Mouse (Mus musculus) adrenal gland, postnatal 36 days (tissue): Measurements from ENCODE around the gene Cep170b. TPM values are rescaled to one million over a fixed set of nuclear protein-coding genes. Genes with fewer than 3 reads are reported as not detected.

Experiments used
- DNase-seq, 2 experiments: peaks; one replicate each; pipeline ENCODE4 v3.0.0; 2021; ENCODE audit warnings: mixed read lengths in 1 of 2
- microRNA-seq: library from miRNA; unstranded; fragments of <30 nt; microRNA quantifications from one replicate; pipeline ENCODE4 v1.2.0, GENCODE M21; 2021
- total RNA-seq, 2 experiments: library from RNA; stranded (reverse); gene quantifications; 2 replicates each; pipeline ENCODE4 v1.2.3; 2021

Gene Cep170b
- total RNA-seq, 2 experiments from 2014 or later, result 41.5 to 48.8 TPM

GRCm38 (mm10) chr12:112764141-112764540 is 43.9 kb downstream of the Cep170b start:
- DNase-seq, result peak; percentile 72 to 84

DNA sequence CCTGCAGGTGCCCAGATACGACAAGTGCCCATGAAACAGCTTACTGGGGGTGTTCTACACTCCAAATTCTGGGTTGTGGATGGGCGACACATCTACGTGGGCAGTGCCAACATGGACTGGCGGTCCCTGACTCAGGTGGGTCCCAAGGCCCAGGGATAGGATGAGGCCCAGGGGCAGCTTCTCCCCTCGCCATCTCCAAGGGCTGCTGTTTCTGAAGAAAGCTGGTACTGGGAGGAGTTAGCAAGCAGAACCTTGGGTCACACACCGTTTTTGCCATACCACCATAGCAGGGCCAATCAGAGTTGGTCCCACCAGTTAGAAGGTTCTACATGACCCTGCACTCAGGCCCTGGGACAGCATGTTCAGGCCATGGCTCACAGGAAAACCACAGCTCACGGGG is 44.7 kb downstream of the Cep170b start:
- no peak for DNase-seq

DNA sequence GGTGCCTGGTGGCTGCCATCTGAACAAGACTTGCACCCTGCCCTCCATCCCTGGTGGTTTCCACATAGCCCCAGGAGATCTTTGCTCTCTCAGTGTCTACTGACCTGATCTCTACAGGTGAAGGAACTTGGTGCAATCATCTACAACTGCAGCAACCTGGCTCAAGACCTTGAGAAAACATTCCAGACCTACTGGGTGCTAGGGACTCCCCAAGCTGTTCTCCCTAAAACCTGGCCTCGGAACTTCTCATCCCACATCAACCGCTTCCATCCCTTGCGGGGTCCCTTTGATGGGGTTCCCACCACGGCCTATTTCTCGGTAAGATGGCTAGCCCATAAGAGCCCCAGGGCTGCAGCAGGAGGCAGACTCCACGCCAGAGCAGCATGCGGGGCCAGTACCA is 46.3 kb downstream of the Cep170b start:
- DNase-seq, result no peak

- no peak for DNase-seq
Observed at GRCm38 (mm10) chr12:112767036-112767890, 47.0 kb downstream of the Cep170b start.

DNA sequence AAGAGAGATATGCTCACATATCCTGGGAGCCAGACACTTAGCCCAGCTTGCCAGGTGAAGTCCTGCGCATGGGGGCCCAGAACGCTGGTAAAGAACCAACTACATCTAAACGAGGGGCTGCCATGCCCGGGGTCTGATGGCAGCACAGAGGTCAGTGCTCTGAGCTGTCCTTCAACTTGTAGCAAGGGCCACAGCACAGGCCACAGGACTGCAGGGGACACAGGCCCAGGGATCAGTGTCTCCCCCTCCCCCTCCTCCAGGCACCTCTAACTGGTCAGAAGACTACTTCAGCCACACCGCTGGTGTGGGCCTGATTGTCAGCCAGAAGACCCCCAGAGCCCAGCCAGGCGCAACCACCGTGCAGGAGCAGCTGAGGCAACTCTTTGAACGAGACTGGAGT is 47.9 kb downstream of the Cep170b start:
- no peak for DNase-seq

DNA sequence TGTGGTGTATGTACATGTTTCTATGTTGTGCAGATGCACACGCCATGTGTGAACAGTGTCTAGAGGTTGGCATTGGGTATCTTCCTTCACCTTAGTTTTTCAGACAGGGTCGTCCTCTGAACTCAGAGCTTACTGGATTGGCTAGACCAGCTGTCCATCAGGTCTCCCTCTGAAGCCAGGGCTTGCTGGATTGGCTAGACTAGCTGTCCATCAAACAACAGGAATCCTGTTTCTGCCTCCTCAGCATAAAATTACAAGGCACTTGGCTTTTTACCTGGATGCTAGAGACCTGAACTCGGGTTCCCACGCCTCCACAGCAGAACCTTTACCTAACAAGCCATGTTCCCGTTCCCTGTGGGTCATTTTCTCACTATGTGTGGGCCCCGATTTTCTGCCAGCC is 48.8 kb downstream of the Cep170b start:
- DNase-seq, result no peak

GRCm38 (mm10) chr12:112769751-112770150 is 49.5 kb downstream of the Cep170b start:
- DNase-seq, result no peak

DNA sequence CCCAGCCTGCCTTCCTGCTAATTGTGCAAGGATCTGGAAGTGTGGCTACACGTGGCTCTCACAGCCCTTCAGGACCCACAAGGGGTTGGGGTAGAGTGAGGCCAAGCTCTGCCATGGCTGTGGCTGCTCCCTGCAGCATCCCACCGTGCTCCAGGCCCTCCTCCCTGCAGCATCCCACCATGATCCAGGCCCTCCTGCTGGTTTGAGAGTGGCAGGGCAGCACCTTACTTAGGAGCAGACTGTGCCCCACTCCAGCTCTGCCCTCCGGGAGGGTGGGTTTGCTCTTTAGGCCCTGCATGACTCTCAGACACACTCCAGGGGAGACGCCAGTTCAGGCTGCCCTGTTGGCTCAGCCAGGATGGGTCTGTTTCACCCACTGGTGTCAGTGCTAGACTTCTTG is 50.1 kb downstream of the Cep170b start:
- DNase-seq, result no peak

DNA sequence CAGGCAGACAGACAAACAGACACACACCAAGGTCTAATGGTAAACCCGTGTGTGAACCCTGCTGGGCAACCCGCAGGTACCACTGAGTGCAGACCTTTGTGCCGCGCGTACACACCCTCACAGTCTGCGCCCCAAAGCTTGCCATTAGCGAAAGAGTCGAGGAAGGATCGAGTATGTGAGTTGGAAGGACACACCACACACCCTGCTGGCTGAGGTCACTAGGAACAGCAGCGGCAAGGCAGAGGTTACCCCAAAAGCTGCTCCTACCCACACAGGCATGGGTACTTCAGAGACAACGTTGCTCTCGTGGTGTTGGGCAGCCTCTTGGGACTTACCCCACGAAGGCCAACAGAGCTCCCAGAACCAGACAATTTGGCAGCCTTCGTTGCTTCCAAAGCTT is 52.1 kb downstream of the Cep170b start:
- DNase-seq, result no peak

DNA sequence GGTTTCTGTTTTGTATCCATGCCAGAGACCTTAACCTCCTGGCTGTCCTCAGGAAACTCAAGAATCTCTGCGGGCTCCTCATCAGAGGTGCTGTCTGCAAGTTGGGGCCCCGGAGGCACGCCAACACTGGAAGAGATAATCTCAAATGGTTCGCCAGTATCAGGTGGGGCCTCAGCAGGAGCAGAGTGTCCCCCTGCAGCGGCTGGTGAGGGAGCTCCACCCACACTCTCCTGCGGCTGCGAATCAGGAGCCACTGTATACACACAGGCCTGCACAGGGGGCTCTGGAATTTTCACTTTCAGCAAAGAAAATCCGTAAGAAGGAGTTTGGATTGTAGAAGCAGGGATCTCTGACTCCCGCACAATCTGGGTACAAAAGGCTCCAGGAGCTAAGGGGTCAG is 53.1 kb downstream of the Cep170b start:
- DNase-seq, result no peak

GRCm38 (mm10) chr12:112774026-112774425 is 53.8 kb downstream of the Cep170b start:
- DNase-seq, result no peak

DNA sequence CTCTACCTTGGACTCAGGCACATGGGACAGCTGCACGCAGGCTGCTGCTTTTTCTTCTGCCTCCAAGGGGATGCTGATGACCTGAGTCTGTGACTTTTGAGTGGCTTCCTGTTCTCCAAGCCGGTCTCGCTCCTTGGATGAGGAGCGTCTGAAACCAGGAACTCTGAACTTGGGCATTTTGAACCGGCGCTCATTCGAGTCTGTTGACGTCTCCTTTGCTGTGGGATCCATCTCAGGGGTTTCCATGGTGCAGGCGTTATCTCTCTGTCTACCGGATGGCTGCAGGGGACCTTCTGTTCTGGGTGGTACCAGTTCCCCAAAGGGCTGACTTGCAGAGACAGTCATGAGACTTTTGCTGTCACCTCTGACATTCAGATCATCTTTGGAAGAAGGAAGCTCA is 54.2 kb downstream of the Cep170b start:
- DNase-seq, result no peak

DNA sequence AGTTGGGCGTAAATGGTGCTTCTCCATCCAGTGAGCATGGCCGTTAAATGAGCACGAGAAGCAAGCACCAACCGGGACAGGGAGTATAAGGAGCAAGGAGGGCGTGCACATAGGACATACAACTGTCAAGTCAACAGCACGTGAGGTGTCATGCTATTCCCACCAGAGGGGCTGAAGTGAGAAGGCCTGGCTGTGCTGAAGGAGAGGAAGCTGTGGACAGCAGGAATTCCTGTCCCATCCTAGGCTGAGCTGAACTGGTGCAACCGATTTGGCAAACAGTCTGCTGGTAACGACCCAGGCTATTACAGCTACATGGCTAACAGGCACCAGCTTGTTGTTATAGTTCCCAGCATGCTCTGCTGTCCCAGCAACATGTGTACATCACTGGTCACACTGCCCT is 70.8 kb downstream of the Cep170b start:
- DNase-seq, result no peak

DNA sequence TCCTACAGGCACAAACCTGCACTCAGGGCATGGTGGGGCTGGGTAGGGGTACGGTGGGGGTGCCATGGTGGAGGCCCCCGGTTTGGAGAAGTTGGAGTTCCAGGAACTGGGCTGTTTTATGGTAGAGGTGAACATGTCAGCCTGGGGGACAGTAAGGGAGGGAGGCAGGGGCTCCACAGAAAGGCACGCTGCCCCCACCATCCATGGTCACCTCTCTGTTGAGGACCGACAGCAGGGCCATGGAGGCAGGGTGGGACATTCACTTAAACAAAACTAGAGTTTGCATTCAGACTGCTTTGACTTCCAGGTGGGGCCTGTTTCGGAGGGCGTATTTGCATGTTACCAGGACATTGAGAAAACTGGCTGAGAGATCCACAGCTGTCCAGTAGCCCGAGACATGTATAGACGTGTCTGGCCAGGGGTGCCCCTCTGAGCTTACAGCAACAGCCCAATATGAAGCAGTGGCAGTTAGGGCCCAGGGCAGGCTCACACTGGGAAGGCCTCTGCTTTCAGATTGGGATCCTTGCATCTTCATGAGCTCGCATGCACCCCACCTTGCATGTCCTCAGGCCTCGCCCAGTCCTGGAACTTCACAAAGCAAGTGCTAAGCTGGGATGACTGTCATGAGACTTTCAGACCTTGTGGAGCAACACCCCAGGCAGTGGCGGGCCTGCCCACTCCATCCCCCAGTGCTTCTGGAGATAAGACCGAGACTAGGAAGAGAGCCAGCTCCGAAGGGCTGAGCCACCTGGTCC is 73.5 kb downstream of the Cep170b start:
- peak; percentile 71 to 77 for DNase-seq

DNA sequence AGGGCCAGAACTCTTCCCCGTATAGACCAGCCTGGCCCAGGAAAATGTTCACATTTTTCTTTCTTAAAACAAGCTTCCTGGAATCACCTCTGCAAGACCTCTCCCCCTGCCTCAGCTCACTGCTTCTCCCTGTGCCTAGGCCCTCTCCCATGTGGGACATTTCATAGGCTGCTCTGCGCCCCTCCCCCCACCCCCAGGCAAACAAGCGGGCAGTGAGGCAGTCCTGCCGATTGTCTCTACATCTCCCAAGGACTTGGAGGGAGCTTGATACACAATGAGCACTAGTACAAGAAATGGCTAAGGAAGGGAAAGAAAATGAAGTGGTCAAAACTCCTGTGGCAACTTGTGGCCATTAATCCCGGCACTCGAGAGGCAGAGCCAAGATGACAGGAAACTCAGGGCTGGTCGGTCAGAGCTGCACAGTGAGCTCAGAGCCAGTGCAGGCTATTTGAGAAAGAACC is 74.1 kb downstream of the Cep170b start:
- DNase-seq, result no peak

GRCm38 (mm10) chr12:112794998-112795397 is 74.7 kb downstream of the Cep170b start:
- DNase-seq, result no peak

DNA sequence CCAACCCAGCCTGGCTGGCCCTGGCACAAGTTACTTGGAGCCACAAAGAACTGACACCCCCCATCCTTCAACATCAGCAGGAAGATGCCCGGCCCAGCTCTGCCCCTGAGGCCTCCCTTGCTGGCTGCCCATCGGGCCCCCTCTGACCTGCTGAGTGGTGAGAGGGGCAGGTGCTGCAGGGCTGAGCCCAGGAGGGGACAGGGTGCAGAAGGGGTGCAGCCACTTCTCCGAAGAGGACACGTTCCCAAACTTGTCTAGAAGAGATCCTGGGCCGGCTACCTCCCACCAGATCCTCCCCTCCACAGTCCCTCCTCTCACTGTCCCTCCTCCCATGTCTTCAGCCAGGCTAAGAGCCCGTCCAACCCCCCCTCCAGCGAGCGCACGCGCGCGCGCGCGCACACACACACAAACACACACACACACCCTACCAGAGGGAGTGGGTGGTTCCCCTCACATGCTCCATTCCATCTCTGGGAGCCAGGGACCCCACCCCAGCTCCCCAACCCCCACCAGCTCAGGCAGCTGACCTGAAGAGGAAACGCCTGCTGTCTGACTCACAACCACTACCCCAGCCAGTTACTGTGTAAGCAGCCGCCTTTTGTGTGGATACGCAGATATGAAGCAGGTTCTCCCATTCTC is 75.3 kb downstream of the Cep170b start:
- peak in 1 of 2 experiments; percentile 34 for DNase-seq

Small RNAs within 50 kb of the gene (microRNA-seq; reads per million reads assigned to microRNA genes)
- gene Mir6940, result not detected

Other genes with a start within 250 kb of the Cep170b start
- gene A530016L24Rik, start 231.0 kb upstream of the Cep170b start, total RNA-seq, result 10 to 100 TPM; 21.7 to 41.5 TPM
- 1 to 10 TPM; 4.3 to 5.6 TPM for gene Tmem179, start 203.7 kb upstream of the Cep170b start, total RNA-seq
- gene Inf2, start 131.7 kb upstream of the Cep170b start, total RNA-seq, result 10 to 100 TPM; 23.3 to 27.7 TPM
- gene Adssl1, start 100.4 kb upstream of the Cep170b start, total RNA-seq, result 10 to 100 TPM; 21.8 to 22.7 TPM
- gene Siva1, start 75.8 kb upstream of the Cep170b start, total RNA-seq, result 10 to 100 TPM; 45.4 to 46.9 TPM
- 100 to 1,000 TPM; 256 to 378 TPM for gene Akt1, start 45.6 kb upstream of the Cep170b start, total RNA-seq
- gene Zbtb42, start 41.6 kb upstream of the Cep170b start, total RNA-seq, result 1 to 10 TPM; 5.0 to 9.0 TPM
- 10 to 100 TPM in 1 of 2 experiments, 1 to 10 TPM in 1; 7.5 to 11.9 TPM for gene Pld4, start 40.2 kb downstream of the Cep170b start, total RNA-seq
- gene Ahnak2, start 82.2 kb downstream of the Cep170b start, total RNA-seq, result 1 to 10 TPM; 7.5 to 7.7 TPM
- gene Clba1, start 88.5 kb downstream of the Cep170b start, total RNA-seq, result 10 to 100 TPM; 10.0 to 12.0 TPM
- gene Cdca4, start 109.0 kb downstream of the Cep170b start, total RNA-seq, result 10 to 100 TPM; 14.7 to 19.5 TPM
- under 1 TPM; 0.33 to 0.40 TPM for gene Gpr132, start 147.8 kb downstream of the Cep170b start, total RNA-seq
- gene Jag2, start 209.3 kb downstream of the Cep170b start, total RNA-seq, result 1 to 10 TPM; 4.3 to 6.5 TPM
- gene Nudt14, start 221.7 kb downstream of the Cep170b start, total RNA-seq, result 10 to 100 TPM; 26.5 to 34.7 TPM